Mouse (Mus musculus) cortical plate, adult 2 months (tissue): ENCODE data around the gene Gpr83.

ENCODE experiments used
- CTCF ChIP-seq: fragments of 200-500 bp; IDR thresholded peaks from 2 replicates; pipeline ENCODE4 v1.5.1; 2011; ENCODE audit warnings: mild to moderate bottlenecking, control low read depth, low read length; ENCODE audit not compliant: insufficient read depth; ENCODE audit errors: extremely low read depth
- POLR2A ChIP-seq: fragments of 200-500 bp; IDR thresholded peaks from 2 replicates; pipeline ENCODE4 v1.6.1; 2011; ENCODE audit warnings: mild to moderate bottlenecking, low read length, control low read depth; ENCODE audit not compliant: insufficient read depth; ENCODE audit errors: extremely low read depth

- no peak for TF ChIP-seq CTCF
- no peak for TF ChIP-seq POLR2A
Measured at GRCm38 (mm10) chr9:14858170-14858706, 1.8 kb upstream of the Gpr83 start.
